Mouse (Mus musculus) granulocyte monocyte progenitor cell, adult 5-6 weeks (primary cell): ENCODE measurements at regions not wholly inside any gene's neighbourhood (a gene's known extent, or its start where the extent isn't known, plus 50 kb on each side); places are given as distances from the start of the nearest gene placed in this dataset.

Experiments
- ATAC-seq: replicated peaks from 2 replicates; pipeline ENCODE4 v1.8.0; 2016; ENCODE audit warnings: mild to moderate bottlenecking, moderate TSS enrichment, inconsistent platforms; ENCODE audit not compliant: poor library complexity, severe bottlenecking

- ATAC-seq, result no peak
Measured at GRCm38 (mm10) chr10:118753061-118753775, 116.8 kb downstream of the Dyrk2 start.

GRCm38 (mm10) chr10:118754791-118755190 is 115.2 kb downstream of the Dyrk2 start:
- ATAC-seq, result no peak

- ATAC-seq, result no peak
Measured at GRCm38 (mm10) chr10:118758825-118759471, 111.1 kb downstream of the Dyrk2 start.

GRCm38 (mm10) chr10:118760441-118760840 is 109.6 kb downstream of the Dyrk2 start:
- ATAC-seq, result no peak

- peak; percentile 86 for ATAC-seq
Measured at GRCm38 (mm10) chr10:118761101-118761868, 108.7 kb downstream of the Dyrk2 start.

GRCm38 (mm10) chr10:118765051-118765450 is 105.0 kb downstream of the Dyrk2 start:
- no peak for ATAC-seq

- peak; percentile 83 for ATAC-seq
Measured at GRCm38 (mm10) chr10:118765544-118766441, 104.2 kb downstream of the Dyrk2 start.

- ATAC-seq, result no peak
Measured at GRCm38 (mm10) chr10:118766826-118767225, 103.2 kb downstream of the Dyrk2 start.

GRCm38 (mm10) chr10:118769751-118770150 is 100.3 kb downstream of the Dyrk2 start:
- no peak for ATAC-seq

GRCm38 (mm10) chr10:118778656-118779055 is 91.4 kb downstream of the Dyrk2 start:
- peak; percentile 88 for ATAC-seq

GRCm38 (mm10) chr10:118780831-118781569 is 89.0 kb downstream of the Dyrk2 start:
- peak; percentile 45 for ATAC-seq

GRCm38 (mm10) chr10:118781811-118782232 is 88.2 kb downstream of the Dyrk2 start:
- peak; percentile 59 for ATAC-seq

GRCm38 (mm10) chr10:118782646-118783045 is 87.4 kb downstream of the Dyrk2 start:
- no peak for ATAC-seq

GRCm38 (mm10) chr10:118787280-118787690 is 82.7 kb downstream of the Dyrk2 start:
- ATAC-seq, result peak; percentile 80

GRCm38 (mm10) chr10:118792352-118793100 is 77.5 kb downstream of the Dyrk2 start:
- ATAC-seq, result no peak

- no peak for ATAC-seq
Measured at GRCm38 (mm10) chr10:118793794-118794193, 76.2 kb downstream of the Dyrk2 start.

GRCm38 (mm10) chr10:118794395-118795060 is 75.5 kb downstream of the Dyrk2 start:
- no peak for ATAC-seq

GRCm38 (mm10) chr10:118795061-118795407 is 75.0 kb downstream of the Dyrk2 start:
- no peak for ATAC-seq
